Mouse (Mus musculus) embryonic fibroblast, embryonic 13.5 days (primary cell): ENCODE data around the gene Ppp6r3. TPM values are rescaled to one million over a fixed set of nuclear protein-coding genes. Genes with fewer than 3 reads are reported as not detected.

Experiments
- H3K27ac ChIP-seq: 2 replicates; pipeline ENCODE4 v1.5.1; 2012; ENCODE audit warnings: low read length, control low read depth, inconsistent platforms; ENCODE audit not compliant: insufficient read depth
- H3K4me1 ChIP-seq: 2 replicates; pipeline ENCODE4 v1.6.1; 2011; ENCODE audit warnings: low read length; ENCODE audit not compliant: control insufficient read depth, insufficient read depth
- H3K4me3 ChIP-seq: 2 replicates; pipeline ENCODE4 v1.5.1; 2011; ENCODE audit warnings: mild to moderate bottlenecking, control low read depth, low read length; ENCODE audit not compliant: insufficient read depth
- CTCF ChIP-seq: IDR thresholded peaks from 2 replicates; pipeline ENCODE4 v1.5.1; 2011; ENCODE audit warnings: mild to moderate bottlenecking, control low read depth, low read length, moderate library complexity, borderline replicate concordance; ENCODE audit not compliant: insufficient read depth
- POLR2A ChIP-seq: IDR thresholded peaks from 2 replicates; pipeline ENCODE4 v1.6.1; 2011; ENCODE audit warnings: low read depth, mild to moderate bottlenecking, control low read depth, low read length, moderate library complexity
- polyA plus RNA-seq: library from polyadenylated mRNA; stranded (reverse); fragments of >200 nt; gene quantifications from 2 replicates; pipeline ENCODE4 v1.2.4, GENCODE M21; 2011; ENCODE audit warnings: low read depth; ENCODE audit not compliant: missing spikeins, insufficient read length

The Ppp6r3 gene
- 63.6 and 69.4 TPM in 2 replicates for polyA plus RNA-seq

DNA sequence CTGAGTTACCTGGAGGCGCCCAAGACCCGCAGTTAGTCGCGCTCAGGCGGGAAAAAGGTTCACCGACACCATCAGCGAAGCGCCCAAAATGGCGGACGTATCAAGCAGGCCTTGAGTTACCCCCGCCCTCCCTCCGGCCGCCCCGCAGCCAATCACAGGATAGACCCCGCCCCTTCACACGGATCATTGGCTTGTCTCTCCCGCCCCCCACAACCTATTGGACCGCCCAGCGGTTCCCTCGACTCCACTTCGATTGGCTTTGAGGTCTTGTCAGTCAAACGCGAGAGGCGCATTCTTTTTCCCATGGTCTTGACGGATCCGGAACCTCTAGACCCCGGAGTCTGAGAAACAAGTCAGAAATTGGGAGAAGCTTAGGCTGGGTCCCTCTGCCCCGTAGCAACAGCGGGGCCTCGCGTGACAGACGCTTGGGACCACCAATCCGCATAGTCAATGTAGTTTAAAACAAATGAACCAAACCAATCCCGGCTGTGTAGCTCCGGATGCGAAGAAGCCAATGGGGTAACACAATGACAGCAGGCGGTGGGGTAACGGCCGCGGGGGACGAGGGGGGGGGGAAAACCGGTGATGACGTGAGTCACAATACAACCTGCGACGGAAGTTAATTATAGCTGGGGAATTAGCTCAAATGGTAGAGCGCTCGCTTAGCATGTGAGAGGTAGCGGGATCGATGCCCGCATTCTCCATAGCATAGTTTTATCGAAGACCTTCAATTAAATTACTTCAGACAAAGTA, at the start of gene Ppp6r3:
Ppp6r3 (minus strand) TSS at position 118 of the 753 bp plus-strand sequence.
- no peak for TF ChIP-seq CTCF
- peak; percentile 86 for TF ChIP-seq POLR2A
- peak within 1 kb of the TSS; percentile 99 for H3K4me3 ChIP-seq
- H3K27ac ChIP-seq, result peak within 1 kb of the TSS; percentile 80

GRCm38 (mm10) chr19:3625111-3625510, 49.6 kb upstream of the Ppp6r3 start:
- Histone ChIP-seq H3K27ac (no peak overlapping the region), H3K4me1 (no peaks in the 10 kb centered on the region), H3K4me3 (no peak overlapping the region)
- no peak for TF ChIP-seq CTCF
- no peak for TF ChIP-seq POLR2A

More for the DNA sequence above, at the start of gene Ppp6r3:
- no peaks in the 10 kb centered on the region for H3K4me1 ChIP-seq

GRCm38 (mm10) chr19:3623824-3624223, 48.3 kb upstream of the Ppp6r3 start:
- peak; percentile 72; the same call in 1 of the 2 replicates for TF ChIP-seq CTCF
- no peak for TF ChIP-seq POLR2A
- H3K27ac ChIP-seq, result no peak overlapping the region
- no peaks in the 10 kb centered on the region for H3K4me1 ChIP-seq
- no peak overlapping the region for H3K4me3 ChIP-seq

- H3K4me3 ChIP-seq, result no peak overlapping the region
- H3K4me1 ChIP-seq, result no peaks in the 10 kb centered on the region
- H3K27ac ChIP-seq, result no peak overlapping the region
- TF ChIP-seq POLR2A (no peak), CTCF (no peak)
Observed at GRCm38 (mm10) chr19:3623294-3623693, 47.7 kb upstream of the Ppp6r3 start.

DNA sequence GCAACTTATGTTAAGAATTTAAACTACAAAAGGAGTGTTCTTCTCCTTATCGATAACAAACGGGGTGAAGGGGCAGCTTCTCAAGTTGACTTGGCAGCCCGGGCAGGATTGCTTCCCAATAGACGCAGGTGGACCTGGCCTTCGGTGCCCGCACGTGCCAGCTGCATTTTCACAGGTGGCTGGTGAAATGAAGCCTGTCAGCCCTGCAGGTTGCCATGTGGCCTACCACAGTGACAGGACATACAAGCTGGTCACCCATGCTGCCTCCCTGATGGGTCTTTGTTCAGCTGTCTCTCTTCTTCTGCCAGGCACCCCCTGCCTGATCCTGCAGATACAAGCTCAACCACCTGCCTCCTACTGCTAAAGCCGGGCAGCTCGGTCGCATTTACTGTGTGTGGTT, 45.3 kb upstream of the Ppp6r3 start:
- no peak overlapping the region for H3K27ac ChIP-seq
- H3K4me1 ChIP-seq, result no peaks in the 10 kb centered on the region
- TF ChIP-seq POLR2A, result no peak
- no peak for TF ChIP-seq CTCF
- H3K4me3 ChIP-seq, result no peak overlapping the region

GRCm38 (mm10) chr19:3619359-3619758, 43.8 kb upstream of the Ppp6r3 start:
- H3K27ac ChIP-seq, result no peak overlapping the region
- no peaks in the 10 kb centered on the region for H3K4me1 ChIP-seq
- TF ChIP-seq POLR2A (no peak), CTCF (peak; percentile 27; the same call in 1 of the 2 replicates)
- no peak overlapping the region for H3K4me3 ChIP-seq

DNA sequence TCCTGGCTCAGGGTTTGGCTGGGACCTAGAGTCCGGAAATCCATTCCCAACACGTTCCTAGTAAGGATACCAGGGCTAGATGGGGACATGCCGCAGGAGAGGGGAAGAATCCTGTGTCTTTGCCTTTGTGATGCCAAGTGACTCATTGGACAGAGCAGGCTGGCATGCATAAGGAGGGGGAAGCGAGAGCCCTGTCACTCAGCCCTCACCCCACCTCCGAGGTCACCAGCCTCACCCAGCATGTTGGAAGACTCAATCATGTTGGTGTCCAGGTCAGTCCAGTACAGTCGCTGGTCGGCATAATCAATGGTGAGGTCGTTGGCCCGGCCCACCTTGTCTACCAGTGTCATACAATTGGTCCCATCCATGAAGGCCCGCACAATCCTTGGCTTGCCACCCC, 38.4 kb upstream of the Ppp6r3 start:
- H3K27ac ChIP-seq, result no peak overlapping the region
- no peak for TF ChIP-seq CTCF
- no peak for TF ChIP-seq POLR2A
- H3K4me1 ChIP-seq, result no peaks in the 10 kb centered on the region
- no peak overlapping the region for H3K4me3 ChIP-seq

- Histone ChIP-seq H3K27ac (no peak overlapping the region), H3K4me1 (no peaks in the 10 kb centered on the region), H3K4me3 (no peak overlapping the region)
- no peak for TF ChIP-seq CTCF
- no peak for TF ChIP-seq POLR2A
Observed at GRCm38 (mm10) chr19:3612534-3613273, 37.2 kb upstream of the Ppp6r3 start.

DNA sequence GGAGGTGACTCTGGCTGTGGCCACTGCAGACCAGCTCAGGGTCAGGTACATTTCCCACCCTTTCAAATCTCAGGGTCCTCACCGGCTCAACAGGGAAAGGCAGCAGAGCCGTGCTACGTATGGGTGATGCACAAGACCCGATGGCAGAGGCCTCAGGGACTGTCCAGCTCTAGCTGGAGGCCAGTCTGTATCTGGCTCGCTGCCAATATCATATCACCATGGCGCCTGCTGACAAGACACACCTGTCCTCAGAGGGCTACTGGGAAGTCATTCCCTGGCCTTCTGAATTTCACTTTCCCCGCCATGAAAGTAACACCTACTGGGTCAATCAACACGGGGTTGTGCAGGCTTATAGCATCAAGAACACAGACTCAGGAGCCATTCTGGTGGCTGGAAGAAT, 36.2 kb upstream of the Ppp6r3 start:
- TF ChIP-seq CTCF, result no peak
- Histone ChIP-seq H3K4me1 (no peaks in the 10 kb centered on the region), H3K27ac (no peak overlapping the region), H3K4me3 (no peak overlapping the region)

DNA sequence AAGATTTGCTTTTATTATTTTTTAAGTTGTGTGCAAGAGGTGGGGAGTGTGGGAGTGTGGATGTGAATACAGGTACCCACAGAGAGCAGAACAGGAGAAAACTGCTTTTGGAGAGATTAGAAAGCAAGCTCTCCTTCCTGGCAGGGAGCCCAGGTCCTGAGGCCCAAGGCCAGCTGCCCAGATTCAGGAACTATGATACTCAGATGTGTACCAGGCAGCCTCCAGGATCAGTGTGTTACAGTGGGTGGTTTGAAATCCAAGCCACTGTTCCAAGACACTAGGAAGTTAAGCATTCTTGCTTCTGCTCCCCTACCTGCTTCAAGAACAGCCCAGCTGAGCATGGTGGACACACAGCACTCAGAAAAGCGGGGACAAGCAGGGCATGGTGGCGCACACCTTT, 35.3 kb upstream of the Ppp6r3 start:
- TF ChIP-seq CTCF (no peak), POLR2A (no peak)
- no peaks in the 10 kb centered on the region for H3K4me1 ChIP-seq
- H3K4me3 ChIP-seq, result no peak overlapping the region
- H3K27ac ChIP-seq, result no peak overlapping the region

DNA sequence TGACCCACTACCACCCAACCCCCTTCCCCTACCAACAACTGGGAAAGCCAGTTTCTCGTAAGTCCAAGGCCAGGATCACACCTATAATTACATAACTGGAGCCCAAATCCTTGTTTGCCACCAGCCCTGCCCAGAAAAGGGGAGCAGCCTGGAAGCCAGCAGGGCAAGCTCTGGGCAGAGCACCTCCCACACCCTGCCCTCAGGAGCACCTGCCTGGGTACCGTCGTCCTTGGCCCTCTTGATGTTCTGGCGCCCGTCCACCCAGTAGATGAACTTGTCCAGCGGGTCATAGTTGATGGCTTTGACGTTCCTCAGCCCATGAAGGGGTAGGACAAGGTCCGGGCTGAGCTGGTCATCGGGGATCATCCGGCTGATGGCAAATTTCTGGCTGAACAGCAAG, 34.3 kb upstream of the Ppp6r3 start:
- TF ChIP-seq CTCF, result no peak
- no peak for TF ChIP-seq POLR2A
- Histone ChIP-seq H3K27ac (no peak overlapping the region), H3K4me1 (no peaks in the 10 kb centered on the region), H3K4me3 (no peak overlapping the region)
